Mouse (Mus musculus): ENCODE data around the gene Hnf1a.
A peak's percentile ranks its signal among the peaks of the same experiment; 100 is the strongest.

Gene Hnf1a

GRCm38 (mm10) chr5:114970824-114971227 is at the start of gene Hnf1a:
TSS of gene Hnf1a (minus strand) at chr5:114971094.
- no peak for DNase-seq (ENCODE audit: low read depth, low spot score)

- DNase-seq (ENCODE audit: low read depth, low spot score): no peak
Observed at GRCm38 (mm10) chr5:115018813-115019212, 47.9 kb upstream of the Hnf1a start.

- DNase-seq (ENCODE audit: low read depth, low spot score): no peak
Observed at GRCm38 (mm10) chr5:115018270-115018669, 47.4 kb upstream of the Hnf1a start.

GRCm38 (mm10) chr5:115015121-115015520 is 44.2 kb upstream of the Hnf1a start:
- DNase-seq (ENCODE audit: low read depth, low spot score): no peak

GRCm38 (mm10) chr5:115014570-115014969 is 43.7 kb upstream of the Hnf1a start:
- no peak for DNase-seq (ENCODE audit: low read depth, low spot score)

GRCm38 (mm10) chr5:115013436-115013835 is 42.5 kb upstream of the Hnf1a start:
- DNase-seq (ENCODE audit: low read depth, low spot score): no peak

- no peak for DNase-seq (ENCODE audit: low read depth, low spot score)
Observed at GRCm38 (mm10) chr5:115011519-115012261, 40.8 kb upstream of the Hnf1a start.

GRCm38 (mm10) chr5:115011217-115011518 is 40.3 kb upstream of the Hnf1a start:
- no peak for DNase-seq (ENCODE audit: low read depth, low spot score)

GRCm38 (mm10) chr5:115010577-115011216 is 39.8 kb upstream of the Hnf1a start, which contains the start of gene Sppl3:
TSS of gene Sppl3 (plus strand) at chr5:115011137.
- peak; percentile 78 for DNase-seq (ENCODE audit: low read depth, low spot score)

- DNase-seq (ENCODE audit: low read depth, low spot score): no peak
Observed at GRCm38 (mm10) chr5:115009961-115010360, 39.1 kb upstream of the Hnf1a start.

GRCm38 (mm10) chr5:115009143-115009542 is 38.2 kb upstream of the Hnf1a start:
- DNase-seq (ENCODE audit: low read depth, low spot score): no peak

- no peak for DNase-seq (ENCODE audit: low read depth, low spot score)
Observed at GRCm38 (mm10) chr5:115008307-115008706, 37.4 kb upstream of the Hnf1a start.

- DNase-seq (ENCODE audit: low read depth, low spot score): no peak
Observed at GRCm38 (mm10) chr5:115007768-115008167, 36.9 kb upstream of the Hnf1a start.

- no peak for DNase-seq (ENCODE audit: low read depth, low spot score)
Observed at GRCm38 (mm10) chr5:115003224-115003873, 32.5 kb upstream of the Hnf1a start.

- DNase-seq (ENCODE audit: low read depth, low spot score): no peak
Observed at GRCm38 (mm10) chr5:115002781-115003180, 31.9 kb upstream of the Hnf1a start.

- no peak for DNase-seq (ENCODE audit: low read depth, low spot score)
Observed at GRCm38 (mm10) chr5:115001464-115001863, 30.6 kb upstream of the Hnf1a start.

GRCm38 (mm10) chr5:115000503-115000902 is 29.6 kb upstream of the Hnf1a start:
- DNase-seq (ENCODE audit: low read depth, low spot score): no peak

- no peak for DNase-seq (ENCODE audit: low read depth, low spot score)
Observed at GRCm38 (mm10) chr5:114997327-114997726, 26.4 kb upstream of the Hnf1a start.

GRCm38 (mm10) chr5:114996447-114996846 is 25.6 kb upstream of the Hnf1a start:
- no peak for DNase-seq (ENCODE audit: low read depth, low spot score)

- DNase-seq (ENCODE audit: low read depth, low spot score): no peak
Observed at GRCm38 (mm10) chr5:114985074-114985473, 14.2 kb upstream of the Hnf1a start.

GRCm38 (mm10) chr5:114982001-114982400 is 11.1 kb upstream of the Hnf1a start:
- no peak for DNase-seq (ENCODE audit: low read depth, low spot score)

- DNase-seq (ENCODE audit: low read depth, low spot score): no peak
Observed at GRCm38 (mm10) chr5:114980122-114980748, 9.3 kb upstream of the Hnf1a start.

Data from brain, embryonic 18.5 days (tissue).